Mouse (Mus musculus): ENCODE measurements around the gene Farsb. TPM values are rescaled to one million over a fixed set of nuclear protein-coding genes. Genes with fewer than 3 reads are reported as not detected.
A peak's percentile ranks its signal among the peaks of the same experiment; 100 is the strongest.

The Farsb gene
- polyA plus RNA-seq (2015; fragmentation: Nextera tagmentation; extraction: Ambion mirVana), result 125 and 127 TPM in 2 replicates

GRCm38 (mm10) chr1:78488752-78489492 lies at the start of gene Farsb:
TSS of gene Farsb (minus strand) at chr1:78488897.
- under 1% methylated on average over 31 of the region's 31 CpGs for WGBS
- Histone ChIP-seq H3K4me3 (peak within 1 kb of the TSS; percentile 71), H3K9me3 (no peaks in the 10 kb centered on the region), H3K27me3 (no peaks in the 10 kb centered on the region), H3K36me3 (peaks cover 6% of the 10 kb centered on the region; the same call in 1 of the 2 replicates), H3K4me2 (peak within 1 kb of the TSS; percentile 72), H3K9ac (peak within 1 kb of the TSS; percentile 84), H3K27ac (peak within 1 kb of the TSS; percentile 84), H3K4me1 (peaks cover 21% of the 10 kb centered on the region)
- peak; percentile 92 for ATAC-seq (ENCODE audit: insufficient number of reproducible peaks, low FRiP score, low TSS enrichment, low read depth)

- 65% methylated on average over 5 of the region's 5 CpGs for WGBS
- H3K4me2 ChIP-seq, result no peak overlapping the region
- no peak overlapping the region for H3K27ac ChIP-seq
- H3K36me3 ChIP-seq, result no peaks in the 10 kb centered on the region
- H3K4me3 ChIP-seq, result no peak overlapping the region
- no peak overlapping the region for H3K9ac ChIP-seq
- H3K9me3 ChIP-seq, result no peaks in the 10 kb centered on the region
- no peak for ATAC-seq (ENCODE audit: insufficient number of reproducible peaks, low FRiP score, low TSS enrichment, low read depth)
- no peaks in the 10 kb centered on the region for H3K27me3 ChIP-seq
- H3K4me1 ChIP-seq, result peaks cover 20% of the 10 kb centered on the region
These were observed 49.7 kb upstream of the Farsb start for GRCm38 (mm10) chr1:78538396-78538795.

- 40% methylated on average over 16 of the region's 16 CpGs for WGBS
- H3K27me3 ChIP-seq, result no peaks in the 10 kb centered on the region
- no peaks in the 10 kb centered on the region for H3K36me3 ChIP-seq
- H3K9ac ChIP-seq, result 0 out of 2 replicates have a peak overlapping the region, but pooled peaks have one; percentile 10
- ATAC-seq (ENCODE audit: insufficient number of reproducible peaks, low FRiP score, low TSS enrichment, low read depth), result peak; percentile 74
- peak overlapping the region; percentile 67 for H3K27ac ChIP-seq
- peak overlapping the region; percentile 30 for H3K4me3 ChIP-seq
- peaks cover 20% of the 10 kb centered on the region for H3K4me1 ChIP-seq
- no peaks in the 10 kb centered on the region for H3K9me3 ChIP-seq
- peak overlapping the region; percentile 52 for H3K4me2 ChIP-seq
These were observed 48.9 kb upstream of the Farsb start for GRCm38 (mm10) chr1:78537494-78538010.

GRCm38 (mm10) chr1:78536310-78537164 lies 47.8 kb upstream of the Farsb start:
- H3K27ac ChIP-seq, result no peak overlapping the region
- ATAC-seq (ENCODE audit: insufficient number of reproducible peaks, low FRiP score, low TSS enrichment, low read depth), result no peak
- H3K4me2 ChIP-seq, result peak overlapping the region; percentile 52
- peak overlapping the region; percentile 30; the same call in 1 of the 2 replicates for H3K4me3 ChIP-seq
- H3K36me3 ChIP-seq, result no peaks in the 10 kb centered on the region
- H3K9ac ChIP-seq, result no peak overlapping the region
- H3K27me3 ChIP-seq, result no peaks in the 10 kb centered on the region
- H3K4me1 ChIP-seq, result peaks cover 20% of the 10 kb centered on the region
- 26% methylated on average over 19 of the region's 19 CpGs for WGBS
- no peaks in the 10 kb centered on the region for H3K9me3 ChIP-seq

- H3K9ac ChIP-seq, result no peak overlapping the region
- no peaks in the 10 kb centered on the region for H3K36me3 ChIP-seq
- H3K27ac ChIP-seq, result no peak overlapping the region
- ATAC-seq (ENCODE audit: insufficient number of reproducible peaks, low FRiP score, low TSS enrichment, low read depth), result no peak
- no peaks in the 10 kb centered on the region for H3K27me3 ChIP-seq
- H3K4me2 ChIP-seq, result no peak overlapping the region
- 91% methylated on average over 9 of the region's 9 CpGs for WGBS
- H3K4me3 ChIP-seq, result no peak overlapping the region
- H3K9me3 ChIP-seq, result no peaks in the 10 kb centered on the region
- H3K4me1 ChIP-seq, result peaks cover 19% of the 10 kb centered on the region
These were observed 45.9 kb upstream of the Farsb start for GRCm38 (mm10) chr1:78534428-78535150.

GRCm38 (mm10) chr1:78532184-78532800 lies 43.6 kb upstream of the Farsb start:
- 0 out of 2 replicates have a peak, but pooled peaks cover 4% of the 10 kb centered on the region for H3K4me1 ChIP-seq
- peak; percentile 61; the same call in 1 of the 2 replicates for ATAC-seq (ENCODE audit: insufficient number of reproducible peaks, low FRiP score, low TSS enrichment, low read depth)
- no peaks in the 10 kb centered on the region for H3K36me3 ChIP-seq
- no peak overlapping the region for H3K9ac ChIP-seq
- no peak overlapping the region for H3K27ac ChIP-seq
- 77% methylated on average over 15 of the region's 15 CpGs for WGBS
- H3K4me3 ChIP-seq, result no peak overlapping the region
- no peaks in the 10 kb centered on the region for H3K27me3 ChIP-seq
- no peaks in the 10 kb centered on the region for H3K9me3 ChIP-seq
- no peak overlapping the region for H3K4me2 ChIP-seq

- 48% methylated on average over 7 of the region's 7 CpGs for WGBS
These were observed 42.0 kb upstream of the Farsb start for GRCm38 (mm10) chr1:78530500-78531215.

GRCm38 (mm10) chr1:78529011-78529410 lies 40.3 kb upstream of the Farsb start:
- H3K4me3 ChIP-seq, result no peak overlapping the region
- H3K4me1 ChIP-seq, result no peaks in the 10 kb centered on the region
- ATAC-seq (ENCODE audit: insufficient number of reproducible peaks, low FRiP score, low TSS enrichment, low read depth), result no peak
- H3K27ac ChIP-seq, result no peak overlapping the region
- H3K9ac ChIP-seq, result no peak overlapping the region
- no peaks in the 10 kb centered on the region for H3K9me3 ChIP-seq
- no peak overlapping the region for H3K4me2 ChIP-seq
- H3K36me3 ChIP-seq, result no peaks in the 10 kb centered on the region
- 81% methylated on average over 8 of the region's 8 CpGs for WGBS
- no peaks in the 10 kb centered on the region for H3K27me3 ChIP-seq

More at GRCm38 (mm10) chr1:78530500-78531215, 42.0 kb upstream of the Farsb start:
- H3K9me3 ChIP-seq, result no peaks in the 10 kb centered on the region
- no peaks in the 10 kb centered on the region for H3K27me3 ChIP-seq
- H3K9ac ChIP-seq, result no peak overlapping the region
- ATAC-seq (ENCODE audit: insufficient number of reproducible peaks, low FRiP score, low TSS enrichment, low read depth), result no peak
- H3K4me3 ChIP-seq, result no peak overlapping the region
- no peak overlapping the region for H3K27ac ChIP-seq
- H3K4me2 ChIP-seq, result no peak overlapping the region
- H3K4me1 ChIP-seq, result no peaks in the 10 kb centered on the region
- H3K36me3 ChIP-seq, result no peaks in the 10 kb centered on the region

GRCm38 (mm10) chr1:78528356-78528755 lies 39.7 kb upstream of the Farsb start:
- WGBS, result 96% methylated on average over 3 of the region's 3 CpGs

GRCm38 (mm10) chr1:78525189-78525886 lies 36.6 kb upstream of the Farsb start:
- Histone ChIP-seq H3K36me3 (no peaks in the 10 kb centered on the region), H3K9ac (no peak overlapping the region), H3K4me3 (no peak overlapping the region), H3K9me3 (no peaks in the 10 kb centered on the region), H3K27me3 (no peaks in the 10 kb centered on the region), H3K27ac (no peak overlapping the region), H3K4me1 (no peaks in the 10 kb centered on the region), H3K4me2 (no peak overlapping the region)
- 42% methylated on average over 23 of the region's 23 CpGs for WGBS
- ATAC-seq (ENCODE audit: insufficient number of reproducible peaks, low FRiP score, low TSS enrichment, low read depth), result no peak

More at GRCm38 (mm10) chr1:78528356-78528755, 39.7 kb upstream of the Farsb start:
- Histone ChIP-seq H3K4me2 (no peak overlapping the region), H3K36me3 (no peaks in the 10 kb centered on the region), H3K9me3 (no peaks in the 10 kb centered on the region), H3K27me3 (no peaks in the 10 kb centered on the region), H3K4me3 (no peak overlapping the region), H3K9ac (no peak overlapping the region), H3K4me1 (no peaks in the 10 kb centered on the region), H3K27ac (no peak overlapping the region)
- ATAC-seq (ENCODE audit: insufficient number of reproducible peaks, low FRiP score, low TSS enrichment, low read depth), result no peak

All from limb, embryonic 15.5 days (tissue).